Mouse (Mus musculus) adrenal gland, postnatal 10 days (tissue): ENCODE data around the gene Osr1. TPM values are rescaled to one million over a fixed set of nuclear protein-coding genes. Genes with fewer than 3 reads are reported as not detected.

ENCODE experiments used
- DNase-seq: peaks from one replicate; pipeline ENCODE4 v3.0.0; 2021; ENCODE audit warnings: mixed read lengths
- total RNA-seq, 2 experiments: library from RNA; stranded (reverse); gene quantifications; 2 replicates each; pipeline ENCODE4 v1.2.3; 2021

Osr1 gene
- total RNA-seq, 2 experiments from 2014 or later: 5.6 to 10.8 TPM

DNA sequence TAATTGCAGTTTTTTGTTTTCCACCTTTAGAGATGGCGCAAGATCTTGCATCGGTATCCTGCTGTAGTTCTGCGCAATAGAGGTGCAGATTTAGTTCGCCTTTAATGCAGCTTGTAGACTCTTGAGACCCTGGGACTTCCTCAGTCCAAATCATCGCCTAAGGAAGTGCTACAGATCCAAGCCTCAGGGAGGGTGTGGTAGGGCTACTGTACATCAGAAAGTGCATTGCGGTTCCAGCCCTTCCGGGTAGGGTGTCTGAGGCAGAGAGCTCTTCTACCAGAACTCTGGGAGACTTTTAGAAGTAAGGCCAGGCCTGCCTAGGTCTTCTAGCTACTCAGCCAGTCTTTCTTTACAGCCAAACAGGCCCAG is 15.2 kb downstream of the Osr1 start:
- DNase-seq: no peak

DNA sequence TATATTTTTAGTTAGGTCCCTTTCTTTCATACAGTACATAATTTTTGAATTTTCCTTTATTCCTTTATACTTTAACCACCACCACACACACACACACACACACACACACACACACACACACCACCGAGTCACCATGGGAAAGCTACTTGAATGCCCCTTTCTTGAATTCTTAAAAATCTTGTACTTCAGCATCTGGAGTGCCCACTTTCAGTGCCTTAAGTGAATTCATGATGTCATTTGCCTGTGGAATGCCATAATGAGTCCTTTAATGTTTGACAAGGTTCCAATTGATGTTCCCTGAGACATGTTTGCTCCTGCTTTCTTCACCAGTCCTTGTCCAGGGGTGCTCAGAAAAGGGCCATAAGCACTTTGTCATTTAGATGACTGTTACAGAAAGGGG is 17.8 kb downstream of the Osr1 start:
- no peak for DNase-seq

GRCm38 (mm10) chr12:9589561-9590134 is 19.7 kb downstream of the Osr1 start:
- no peak for DNase-seq

GRCm38 (mm10) chr12:9591141-9591540 is 21.2 kb downstream of the Osr1 start:
- DNase-seq: no peak

- DNase-seq: no peak
Observed at GRCm38 (mm10) chr12:9598219-9598618, 28.3 kb downstream of the Osr1 start.
